Mouse (Mus musculus): ENCODE results near the gene Hoxd3.

GRCm38 (mm10) chr2:74741252-74741978 lies 29.7 kb downstream of the Hoxd3 start:
- TF ChIP-seq CTCF (IDR thresholded peaks at IDR 0.05; ENCODE audit: low read depth, low read length) (no peak), POLR2A (IDR thresholded peaks at IDR 0.05; ENCODE audit: extremely low read depth, insufficient read depth, low read length) (no peak)
